Mouse (Mus musculus) bone marrow macrophage, adult 2 months (primary cell): Measurements from ENCODE around the gene Znhit6. TPM values are rescaled to one million over a fixed set of nuclear protein-coding genes. Genes with fewer than 3 reads are reported as not detected.
A peak's percentile ranks its signal among the peaks of the same experiment; 100 is the strongest.

Source experiments
- H3K27ac ChIP-seq: 2 replicates; pipeline ENCODE4 v1.5.1; 2012; ENCODE audit warnings: low read depth, low read length; ENCODE audit not compliant: insufficient read depth
- H3K4me1 ChIP-seq: 2 replicates; pipeline ENCODE4 v1.6.1; 2012; ENCODE audit warnings: low read length; ENCODE audit not compliant: control insufficient read depth, insufficient read depth
- H3K4me3 ChIP-seq: 2 replicates; pipeline ENCODE4 v1.5.1; 2012; ENCODE audit warnings: mild to moderate bottlenecking, low read length, moderate library complexity; ENCODE audit not compliant: insufficient read depth
- CTCF ChIP-seq: IDR thresholded peaks from 2 replicates; pipeline ENCODE4 v1.5.1; 2012; ENCODE audit warnings: low read depth, mild to moderate bottlenecking, low read length, moderate library complexity
- POLR2A ChIP-seq: IDR thresholded peaks from 2 replicates; pipeline ENCODE4 v1.6.1; 2012; ENCODE audit warnings: mild to moderate bottlenecking, low read depth, low read length, borderline replicate concordance
- polyA plus RNA-seq: library from polyadenylated mRNA; stranded (reverse); fragments of >200 nt; gene quantifications from 2 replicates; pipeline ENCODE4 v1.2.4, GENCODE M21; 2012; ENCODE audit not compliant: missing spikeins, insufficient read depth, insufficient read length

Znhit6 gene
- polyA plus RNA-seq, 1 experiment: 11.8 TPM

DNA sequence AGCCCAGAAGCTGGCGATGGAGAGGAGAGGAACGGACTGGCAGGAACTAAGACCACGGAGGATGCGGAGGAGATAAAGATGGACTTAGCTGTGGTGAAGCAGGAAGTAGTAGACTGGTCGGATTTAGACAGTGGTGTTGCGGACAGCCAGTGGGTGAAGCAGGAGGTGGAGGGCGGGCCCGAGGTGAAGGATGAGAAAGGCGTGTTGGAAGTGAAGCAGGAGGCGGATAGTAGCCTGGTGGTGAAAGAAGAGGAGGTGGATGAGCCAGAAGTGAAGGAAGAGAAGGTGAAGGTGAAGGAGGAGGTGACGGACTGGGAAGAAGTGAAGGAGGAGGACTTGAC is 447 bp downstream of the Znhit6 start:
- Histone ChIP-seq H3K4me1 (peaks cover 9% of the 10 kb centered on the region), H3K4me3 (peak overlapping the region; percentile 85), H3K27ac (peak overlapping the region; percentile 37; the same call in 1 of the 2 replicates)
- TF ChIP-seq POLR2A (no peak), CTCF (no peak)

DNA sequence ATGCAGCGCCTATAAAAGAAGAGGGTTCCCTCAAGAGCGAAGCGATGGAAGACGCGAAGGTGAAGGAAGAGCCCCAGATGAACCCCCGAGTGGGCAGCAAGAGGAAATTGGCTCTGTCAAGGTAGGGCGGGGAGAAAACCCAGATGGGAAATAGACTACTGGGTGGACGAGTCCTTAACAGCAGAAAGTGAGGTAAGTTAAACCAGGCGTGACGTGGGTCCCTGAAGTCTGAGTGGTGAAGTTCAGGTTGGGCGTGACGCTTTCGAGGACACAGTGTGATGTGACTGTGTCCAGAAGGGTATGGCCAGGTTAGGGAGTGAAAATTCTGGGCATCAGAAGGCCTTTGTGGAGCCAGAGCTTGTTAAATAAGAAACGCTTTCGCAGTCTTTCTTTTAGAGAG is 871 bp downstream of the Znhit6 start:
- no peak for TF ChIP-seq CTCF
- TF ChIP-seq POLR2A: no peak
- H3K27ac ChIP-seq: no peak overlapping the region
- peaks cover 9% of the 10 kb centered on the region for H3K4me1 ChIP-seq
- H3K4me3 ChIP-seq: peak overlapping the region; percentile 85

DNA sequence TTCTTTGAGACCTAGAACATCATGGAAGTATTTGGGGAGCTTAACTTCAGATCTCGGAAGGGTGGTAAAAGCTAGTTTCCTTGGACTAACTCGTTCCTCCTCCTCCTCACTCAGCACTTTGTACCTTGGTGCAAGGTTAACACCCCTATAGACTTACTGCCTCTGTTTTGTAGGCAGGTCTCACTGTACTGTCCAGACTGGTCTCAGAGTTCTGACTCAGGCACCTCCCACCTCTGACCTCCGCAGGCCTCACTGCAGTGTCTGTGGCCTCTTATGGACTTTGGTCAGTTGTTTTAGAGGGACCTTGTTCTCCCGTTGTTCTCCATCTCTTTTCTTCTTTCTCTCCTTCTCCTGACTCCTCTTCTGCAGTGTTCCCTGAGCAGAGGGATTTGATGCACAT is 7.0 kb downstream of the Znhit6 start:
- Histone ChIP-seq H3K4me3 (no peak overlapping the region), H3K27ac (no peak overlapping the region), H3K4me1 (no peaks in the 10 kb centered on the region)
- no peak for TF ChIP-seq POLR2A
- no peak for TF ChIP-seq CTCF

DNA sequence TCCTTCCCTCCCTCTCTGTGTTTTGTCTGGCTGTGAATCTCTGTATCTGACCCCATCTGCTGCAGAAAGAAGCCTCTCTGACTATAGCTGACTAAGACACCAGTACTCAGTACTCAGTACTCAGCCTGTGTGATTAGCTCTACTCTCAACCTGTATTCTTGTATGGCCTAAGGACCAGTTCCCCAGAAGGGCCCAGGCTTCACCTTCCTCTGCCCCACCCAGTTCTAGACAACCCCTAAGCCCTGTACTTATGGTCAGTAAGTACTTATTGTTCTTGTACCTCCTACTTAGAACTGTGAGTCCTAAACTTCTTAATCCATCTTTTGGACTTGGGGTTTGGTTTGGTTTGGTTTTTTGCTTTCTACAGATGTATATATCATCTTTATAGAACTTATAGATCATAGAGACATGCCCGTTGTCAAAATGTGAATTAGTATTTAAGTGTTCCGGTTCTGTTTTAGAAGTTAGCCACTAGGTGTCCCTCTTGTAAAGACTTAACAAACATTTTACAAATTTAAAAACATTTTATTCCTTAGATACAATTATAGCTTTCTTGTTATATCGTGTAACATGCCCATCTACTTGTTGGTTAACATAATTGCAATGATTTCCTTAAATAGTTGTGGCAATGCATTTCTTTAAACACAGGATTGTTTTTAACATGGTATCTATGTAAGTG is 7.7 kb downstream of the Znhit6 start:
- no peak overlapping the region for H3K4me3 ChIP-seq
- TF ChIP-seq CTCF: no peak
- TF ChIP-seq POLR2A: no peak
- no peaks in the 10 kb centered on the region for H3K4me1 ChIP-seq
- no peak overlapping the region for H3K27ac ChIP-seq

DNA sequence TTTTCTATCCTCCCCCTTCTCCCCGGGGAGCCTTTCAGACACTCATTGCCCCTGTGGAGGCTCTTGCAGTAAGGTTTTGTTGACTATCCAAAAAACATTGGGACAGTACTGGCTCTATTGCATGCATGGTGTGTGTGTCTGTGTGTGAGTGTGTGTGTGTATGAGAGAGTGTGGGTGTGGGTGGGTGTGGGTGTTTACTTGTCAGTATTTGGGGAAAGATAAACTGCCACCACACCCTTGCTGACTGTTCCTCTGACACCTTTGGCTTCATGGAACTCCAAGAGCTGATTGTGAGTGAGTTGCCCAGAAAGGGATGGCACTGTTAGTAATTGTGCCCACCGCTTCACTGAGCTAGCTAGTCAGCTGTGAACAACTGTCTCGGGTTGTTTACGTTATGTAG is 14.6 kb downstream of the Znhit6 start:
- no peaks in the 10 kb centered on the region for H3K4me1 ChIP-seq
- H3K4me3 ChIP-seq: no peak overlapping the region
- no peak overlapping the region for H3K27ac ChIP-seq
- no peak for TF ChIP-seq POLR2A
- TF ChIP-seq CTCF: no peak

DNA sequence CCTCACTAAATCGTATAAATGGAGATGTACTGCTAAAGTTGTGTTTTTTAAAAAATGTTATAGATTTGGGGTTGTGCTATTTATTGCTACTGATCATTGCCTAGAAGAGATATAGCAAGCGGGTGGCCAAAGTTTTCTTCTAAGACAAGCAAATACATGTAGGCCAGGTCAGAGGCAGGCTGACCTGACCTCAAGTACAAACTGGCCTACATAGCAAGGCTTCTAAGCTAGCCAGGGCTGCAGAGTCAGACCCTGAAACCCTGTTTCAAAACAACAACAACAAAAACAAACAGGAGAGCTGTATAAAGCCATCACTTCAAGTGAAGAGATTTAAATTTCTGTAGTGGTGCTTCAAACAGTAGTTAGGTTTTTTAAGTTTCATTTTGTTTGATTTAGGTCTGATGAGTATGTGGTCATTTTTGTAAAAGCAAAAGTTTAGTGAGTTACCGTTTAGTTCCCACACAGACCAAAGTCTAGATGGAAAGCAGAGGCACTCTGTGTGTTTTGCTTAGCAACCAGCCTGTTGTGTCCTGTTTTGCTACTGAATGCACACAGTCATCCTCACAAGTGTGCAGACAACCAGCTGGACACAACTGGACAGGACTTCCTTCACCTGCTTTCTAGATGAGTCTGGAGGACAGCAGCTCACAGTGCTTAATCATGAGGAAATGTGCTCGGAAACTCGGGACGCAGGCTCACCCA is 16.0 kb downstream of the Znhit6 start:
- TF ChIP-seq POLR2A: no peak
- no peak for TF ChIP-seq CTCF
- Histone ChIP-seq H3K27ac (no peak overlapping the region), H3K4me1 (no peaks in the 10 kb centered on the region), H3K4me3 (no peak overlapping the region)

DNA sequence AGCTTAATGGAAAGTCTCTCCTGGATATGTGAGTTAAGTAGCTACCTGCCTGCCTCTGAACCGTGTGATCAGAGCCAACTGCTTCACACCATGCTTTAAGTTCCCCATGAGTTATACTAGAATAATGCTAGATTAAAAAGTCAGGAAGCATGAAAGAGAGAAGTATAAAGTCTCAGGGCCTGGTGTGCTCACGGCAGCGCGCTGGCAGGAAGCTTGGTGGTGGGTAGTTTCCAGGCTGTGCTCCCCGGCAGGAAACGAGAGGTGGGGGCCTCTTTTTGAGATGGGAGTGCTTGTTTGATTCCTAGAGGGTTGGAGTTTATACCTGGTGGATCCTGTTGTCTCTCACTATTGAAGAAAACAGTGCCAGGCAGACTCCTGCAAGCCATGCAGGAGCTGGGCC is 19.3 kb downstream of the Znhit6 start:
- Histone ChIP-seq H3K27ac (no peak overlapping the region), H3K4me3 (no peak overlapping the region), H3K4me1 (no peaks in the 10 kb centered on the region)
- TF ChIP-seq POLR2A (no peak), CTCF (no peak)

DNA sequence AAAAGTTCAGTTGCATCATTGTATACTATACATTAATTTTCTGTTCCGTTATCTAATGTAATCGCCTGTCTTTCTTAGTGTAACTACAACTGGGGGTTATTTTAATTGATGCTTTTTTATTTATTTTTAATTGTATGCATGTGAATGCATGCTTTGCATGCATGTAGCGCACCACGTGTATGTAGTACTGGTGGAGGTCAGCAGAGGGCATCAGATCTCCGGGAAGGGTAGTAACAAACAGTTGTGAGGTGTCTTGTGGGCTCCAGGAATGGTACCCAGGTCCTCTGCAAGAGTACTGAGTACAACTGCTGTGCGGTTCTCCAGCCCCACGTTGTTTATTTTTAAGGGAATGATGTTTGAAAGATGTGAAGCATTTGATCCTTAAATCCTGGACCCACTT is 23.1 kb downstream of the Znhit6 start:
- no peak for TF ChIP-seq POLR2A
- no peak for TF ChIP-seq CTCF
- H3K27ac ChIP-seq: no peak overlapping the region

DNA sequence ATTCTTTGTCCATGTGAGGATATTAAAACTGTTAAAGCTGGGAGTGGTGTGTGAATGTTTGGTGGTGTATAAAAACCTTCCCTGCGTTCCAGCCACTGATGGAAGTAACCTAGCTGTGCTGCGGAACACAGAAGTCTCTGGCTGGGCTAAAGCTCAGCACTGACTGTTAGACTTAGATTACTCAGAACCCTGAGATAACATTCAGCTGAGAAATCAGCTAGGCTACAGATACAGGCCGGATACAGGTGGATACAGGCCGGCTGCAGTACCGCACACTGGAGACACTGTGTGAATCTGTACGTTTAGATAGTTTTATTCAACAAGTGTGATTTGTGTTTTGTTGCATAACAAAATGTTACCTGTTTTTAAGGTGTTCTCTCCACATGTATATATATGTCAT is 24.8 kb downstream of the Znhit6 start:
- Histone ChIP-seq H3K4me1 (no peaks in the 10 kb centered on the region), H3K27ac (no peak overlapping the region), H3K4me3 (no peak overlapping the region)
- TF ChIP-seq POLR2A (no peak), CTCF (no peak)

More for the DNA sequence above, 23.1 kb downstream of the Znhit6 start:
- H3K4me1 ChIP-seq: no peaks in the 10 kb centered on the region
- H3K4me3 ChIP-seq: no peak overlapping the region

DNA sequence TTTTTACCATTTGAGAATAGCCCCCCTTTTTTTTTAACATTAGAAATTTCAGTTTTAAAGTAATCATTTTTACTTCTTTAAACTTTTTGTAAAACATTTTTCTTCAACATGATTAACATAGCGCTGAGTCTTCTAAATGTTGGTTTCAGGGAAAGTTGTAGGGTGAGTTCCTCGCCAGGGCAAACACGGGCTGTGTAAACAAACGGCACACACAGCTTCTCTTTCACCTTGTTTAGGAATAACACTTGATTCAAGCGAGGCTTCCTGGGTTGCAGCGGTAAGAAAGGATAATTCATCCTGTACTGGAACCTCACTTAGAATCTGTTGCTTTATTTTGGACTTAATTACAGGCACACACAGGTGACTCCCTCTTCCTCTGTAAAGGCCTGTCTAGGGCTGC is 25.3 kb downstream of the Znhit6 start:
- H3K4me1 ChIP-seq: no peaks in the 10 kb centered on the region
- no peak overlapping the region for H3K4me3 ChIP-seq
- no peak overlapping the region for H3K27ac ChIP-seq
- TF ChIP-seq POLR2A (no peak), CTCF (no peak)
